Mouse (Mus musculus) C2C12 (cell line): Measurements from ENCODE around the gene Dbt. TPM values are rescaled to one million over a fixed set of nuclear protein-coding genes. Genes with fewer than 3 reads are reported as not detected.

Experiments used
- H3K27me3 ChIP-seq: one replicate; pipeline ENCODE4 v1.6.1; 2011; ENCODE audit not compliant: control insufficient read depth, insufficient read depth, insufficient read length
- H3K36me3 ChIP-seq: one replicate; pipeline ENCODE4 v1.6.1; 2011; ENCODE audit not compliant: control insufficient read depth, insufficient read depth
- H3K4me3 ChIP-seq: one replicate; pipeline ENCODE4 v1.5.1; 2011; ENCODE audit warnings: mild to moderate bottlenecking, control low read depth; ENCODE audit not compliant: poor library complexity, insufficient read depth, severe bottlenecking
- H3K79me2 ChIP-seq: one replicate; pipeline ENCODE4 v1.6.1; 2011; ENCODE audit not compliant: control insufficient read depth, insufficient read depth
- H3K79me3 ChIP-seq: one replicate; pipeline ENCODE4 v1.6.1; 2011; ENCODE audit warnings: low read depth, control low read depth
- H3ac ChIP-seq: one replicate; pipeline ENCODE3; 2011; ENCODE audit warnings: low read depth; ENCODE audit not compliant: control insufficient read depth, insufficient read length
- CEBPB ChIP-seq: IDR thresholded peaks from one replicate; pipeline ENCODE4 v1.6.1; 2011; ENCODE audit warnings: low read depth, mild to moderate bottlenecking, control low read depth, moderate library complexity
- CTCF ChIP-seq: IDR thresholded peaks from one replicate; pipeline ENCODE4 v1.5.1; 2011; ENCODE audit not compliant: control insufficient read depth, insufficient read depth, insufficient read length
- FOSL1 ChIP-seq: IDR thresholded peaks from one replicate; pipeline ENCODE4 v1.8.0; 2011; ENCODE audit warnings: mild to moderate bottlenecking, low read length; ENCODE audit not compliant: poor library complexity, insufficient read depth, severe bottlenecking
- MAX ChIP-seq: IDR thresholded peaks from one replicate; pipeline ENCODE4 v1.6.1; 2011; ENCODE audit warnings: mild to moderate bottlenecking, control low read depth
- MYOD1 ChIP-seq: IDR thresholded peaks from one replicate; pipeline ENCODE4 v1.6.1; 2011; ENCODE audit warnings: low read depth; ENCODE audit not compliant: control insufficient read depth, insufficient read length
- MYOG ChIP-seq: IDR thresholded peaks from one replicate; pipeline ENCODE4 v1.6.1; 2011; ENCODE audit not compliant: control insufficient read depth, insufficient read length; ENCODE audit errors: extremely low read depth
- USF1 ChIP-seq: IDR thresholded peaks from one replicate; pipeline ENCODE4 v1.6.1; 2011; ENCODE audit warnings: low read depth, mild to moderate bottlenecking, control low read depth, moderate library complexity
- polyA plus RNA-seq: library from polyadenylated mRNA; unstranded; fragments of >200 nt; fragmentation: generic; extraction: Trizol; gene quantifications from one replicate; pipeline ENCODE4 v1.2.1, GENCODE M21; 2012; ENCODE audit warnings: missing spikeins

The Dbt gene
- polyA plus RNA-seq, 1 experiment, result 1.8 TPM

DNA sequence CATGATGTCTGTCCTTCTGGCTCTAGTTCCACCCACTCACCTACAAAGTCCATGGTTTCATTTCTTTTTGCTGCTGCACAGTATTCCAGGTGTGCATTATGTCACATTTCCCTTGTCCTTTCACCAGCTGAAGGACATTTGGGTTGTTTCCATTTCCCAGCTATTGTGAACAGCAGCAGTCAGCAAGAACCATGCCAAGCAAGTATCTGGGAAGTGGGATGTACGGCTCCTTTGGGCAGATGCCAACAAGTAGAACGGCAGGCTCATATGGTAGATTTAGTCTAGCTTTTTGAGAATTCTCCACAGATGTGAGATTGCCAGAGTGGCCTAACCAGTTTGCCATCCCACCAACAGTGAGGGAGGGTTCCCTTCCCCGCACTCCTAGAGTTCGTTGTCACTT, 18.0 kb downstream of the Dbt start:
- Histone ChIP-seq H3ac (no peak overlapping the region), H3K79me2 (no peaks in the 10 kb centered on the region), H3K36me3 (no peaks in the 10 kb centered on the region), H3K27me3 (no peaks in the 10 kb centered on the region), H3K4me3 (no peak overlapping the region), H3K79me3 (no peaks in the 10 kb centered on the region)
- no peak for TF ChIP-seq MYOG
- TF ChIP-seq USF1, result no peak
- TF ChIP-seq CTCF, result no peak
- no peak for TF ChIP-seq CEBPB
- no peak for TF ChIP-seq MAX
- no peak for TF ChIP-seq MYOD1

DNA sequence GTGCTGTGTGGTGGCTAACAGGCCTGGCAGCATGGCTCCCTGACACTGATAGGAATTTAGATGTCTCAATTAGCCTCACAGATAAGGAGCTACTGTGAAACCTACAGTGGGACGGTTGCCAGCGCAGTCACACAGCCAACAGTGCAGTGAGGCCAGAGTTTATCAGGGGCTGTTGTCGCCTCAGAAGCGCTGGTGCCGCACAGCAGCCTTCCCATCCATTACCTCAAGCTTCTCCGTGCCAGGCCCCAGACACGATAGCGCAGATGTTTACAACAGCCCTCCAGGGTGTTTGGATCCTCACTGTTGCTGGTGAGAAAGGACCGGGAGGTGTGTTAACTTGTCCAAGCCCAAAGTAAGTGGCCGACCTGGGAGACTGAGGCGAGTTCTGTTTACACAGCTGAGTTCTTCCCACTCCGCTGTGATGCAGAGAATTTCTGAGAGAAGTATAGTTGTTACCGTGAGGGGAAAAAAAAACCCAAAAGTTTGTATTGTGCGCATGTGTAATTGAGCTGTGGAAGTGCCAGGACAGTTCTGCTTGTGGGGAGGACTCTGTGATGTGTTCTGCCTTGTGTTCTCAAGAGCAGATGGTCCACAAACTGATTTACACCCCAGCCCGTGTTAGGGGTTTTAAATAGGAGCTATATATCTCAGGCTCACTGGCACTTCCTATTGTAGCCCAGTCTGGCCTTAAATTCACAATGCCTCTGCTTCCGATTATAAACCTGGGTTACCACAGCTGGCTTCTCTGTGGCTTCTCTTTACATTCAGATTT, 23.7 kb downstream of the Dbt start:
- H3K4me3 ChIP-seq, result no peak overlapping the region
- H3K36me3 ChIP-seq, result peaks cover 2% of the 10 kb centered on the region
- TF ChIP-seq MAX (no peak), MYOD1 (no peak), MYOG (no peak), CEBPB (no peak), CTCF (no peak), FOSL1 (no peak), USF1 (no peak)
- H3ac ChIP-seq, result no peak overlapping the region
- no peaks in the 10 kb centered on the region for H3K27me3 ChIP-seq
- no peaks in the 10 kb centered on the region for H3K79me3 ChIP-seq
- no peaks in the 10 kb centered on the region for H3K79me2 ChIP-seq

DNA sequence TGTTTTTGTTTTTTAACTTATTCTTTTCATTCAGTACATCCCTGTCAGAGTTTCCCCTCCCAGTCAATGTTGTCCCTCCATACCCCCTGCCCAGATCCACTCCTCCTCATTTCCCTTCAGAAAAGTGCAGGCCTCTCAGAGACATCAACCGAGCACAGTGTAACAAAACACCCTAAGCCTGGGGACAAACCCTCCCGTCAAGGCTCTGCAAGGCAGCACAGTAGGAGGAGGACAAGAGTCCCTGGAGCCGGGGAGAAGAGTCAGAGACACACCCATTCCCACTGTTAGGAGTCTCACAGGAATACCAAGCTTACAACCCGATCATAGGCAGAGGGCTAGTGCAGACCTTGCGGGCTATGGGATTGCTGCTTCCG, 24.3 kb downstream of the Dbt start:
- peaks cover 2% of the 10 kb centered on the region for H3K36me3 ChIP-seq
- H3K79me3 ChIP-seq, result no peaks in the 10 kb centered on the region
- no peaks in the 10 kb centered on the region for H3K79me2 ChIP-seq
- TF ChIP-seq FOSL1, result no peak
- no peak for TF ChIP-seq CEBPB
- TF ChIP-seq MAX, result no peak
- no peak for TF ChIP-seq USF1
- TF ChIP-seq CTCF, result no peak
- TF ChIP-seq MYOG, result no peak
- TF ChIP-seq MYOD1, result no peak
- H3ac ChIP-seq, result no peak overlapping the region
- no peaks in the 10 kb centered on the region for H3K27me3 ChIP-seq
- H3K4me3 ChIP-seq, result no peak overlapping the region

DNA sequence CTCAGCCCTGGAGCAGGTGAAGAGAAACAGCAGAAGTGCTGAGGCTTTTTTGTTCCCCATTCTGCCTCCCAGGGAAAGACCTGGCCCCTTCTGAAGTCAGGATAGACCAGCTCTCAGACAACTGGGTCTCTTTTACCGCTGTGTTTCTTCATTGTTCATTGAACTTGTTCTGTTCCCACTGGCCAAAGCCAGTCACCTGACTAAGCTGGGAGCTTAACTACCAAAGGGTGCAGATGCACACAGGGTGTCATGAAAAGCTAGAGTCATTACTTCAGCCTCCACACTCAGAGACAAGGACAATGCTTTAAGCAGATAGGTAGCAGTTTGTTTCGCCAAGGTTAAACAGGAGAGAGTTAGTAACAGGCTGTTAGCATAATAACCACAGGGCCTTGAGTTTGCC, 29.2 kb downstream of the Dbt start:
- Histone ChIP-seq H3K79me2 (no peaks in the 10 kb centered on the region), H3ac (no peak overlapping the region), H3K27me3 (no peaks in the 10 kb centered on the region), H3K36me3 (peaks cover 2% of the 10 kb centered on the region), H3K79me3 (no peaks in the 10 kb centered on the region), H3K4me3 (no peak overlapping the region)
- TF ChIP-seq FOSL1 (no peak), MYOG (no peak), USF1 (no peak), MYOD1 (no peak)

DNA sequence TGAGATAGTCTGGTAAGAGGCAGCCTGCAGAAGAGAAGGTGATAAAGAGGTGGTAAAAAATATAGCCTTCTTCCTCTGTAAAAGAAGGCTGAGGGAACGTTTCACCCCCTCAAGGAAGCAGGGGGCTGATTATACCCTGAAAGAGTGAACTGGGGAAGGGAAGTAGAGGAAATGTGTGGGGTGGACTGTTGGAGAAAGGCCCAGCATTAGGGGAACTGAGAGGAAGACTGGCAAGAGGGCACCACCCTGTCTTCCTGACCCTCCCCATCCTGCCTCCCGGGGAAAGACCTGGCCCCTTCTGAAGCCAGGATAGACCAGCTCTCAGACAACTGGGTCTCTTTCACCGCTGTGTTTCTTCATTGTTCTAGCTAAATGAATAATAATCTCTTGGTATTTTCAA, 29.7 kb downstream of the Dbt start:
- Histone ChIP-seq H3K36me3 (peaks cover 2% of the 10 kb centered on the region), H3ac (no peak overlapping the region), H3K4me3 (no peak overlapping the region), H3K27me3 (no peaks in the 10 kb centered on the region), H3K79me2 (no peaks in the 10 kb centered on the region), H3K79me3 (no peaks in the 10 kb centered on the region)
- no peak for TF ChIP-seq CEBPB
- no peak for TF ChIP-seq MYOD1

DNA sequence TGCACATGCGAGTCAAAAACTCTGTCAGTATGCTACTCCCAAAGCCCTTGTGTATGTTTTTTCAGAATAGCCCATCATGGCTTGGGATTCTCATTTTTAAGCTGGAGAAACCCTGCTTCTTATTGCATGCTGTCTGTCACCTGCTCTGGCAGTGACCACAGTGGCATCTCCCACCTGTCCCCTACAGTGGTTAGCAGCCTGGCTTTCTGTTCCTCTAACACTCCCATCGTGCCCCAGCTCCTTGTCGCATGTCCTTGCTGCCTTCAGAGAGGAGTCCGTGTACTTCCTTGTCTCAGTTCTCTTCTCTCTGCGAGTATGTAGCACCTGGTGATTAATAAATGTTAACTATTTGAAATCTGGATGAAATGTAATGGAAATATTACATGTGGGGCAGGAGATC, 34.6 kb downstream of the Dbt start:
- Histone ChIP-seq H3K79me2 (no peaks in the 10 kb centered on the region), H3K27me3 (no peaks in the 10 kb centered on the region), H3K4me3 (no peak overlapping the region), H3K36me3 (no peaks in the 10 kb centered on the region), H3ac (no peak overlapping the region), H3K79me3 (no peaks in the 10 kb centered on the region)
- no peak for TF ChIP-seq MYOD1
- TF ChIP-seq FOSL1, result no peak
- TF ChIP-seq USF1, result no peak
- TF ChIP-seq CTCF, result no peak
- TF ChIP-seq MYOG, result no peak
- TF ChIP-seq CEBPB, result no peak
- TF ChIP-seq MAX, result no peak
